Mouse (Mus musculus) heart, embryonic 15.5 days (tissue): ENCODE data around the gene Trmt2a. TPM values are rescaled to one million over a fixed set of nuclear protein-coding genes. Genes with fewer than 3 reads are reported as not detected.
A peak's percentile ranks its signal among the peaks of the same experiment; 100 is the strongest.
"Not testable (repeated sequence)": the region's sequence is repeated elsewhere in the genome, so short reads cannot be mapped to it uniquely, and the experiment has no call there.

ENCODE experiments used
- ATAC-seq: fragments of 200-750 bp; cut with Nextera tagmentation; replicated peaks from 2 replicates; pipeline ENCODE4 v1.8.0; 2017; ENCODE audit warnings: low read depth, moderate TSS enrichment; ENCODE audit not compliant: insufficient number of reproducible peaks, insufficient read depth, low FRiP score
- H3K27ac ChIP-seq: fragments of 300-500 bp; sonication (generic); 2 replicates; pipeline ENCODE4 v1.5.1; 2015; ENCODE audit warnings: mild to moderate bottlenecking, inconsistent platforms
- H3K27me3 ChIP-seq: fragments of 300-500 bp; sonication (generic); 2 replicates; pipeline ENCODE4 v1.6.1; 2015; ENCODE audit warnings: inconsistent platforms
- H3K36me3 ChIP-seq: fragments of 300-500 bp; sonication (generic); 2 replicates; pipeline ENCODE4 v1.6.1; 2015; ENCODE audit warnings: mild to moderate bottlenecking, inconsistent platforms
- H3K4me1 ChIP-seq: fragments of 300-500 bp; sonication (generic); replicated peaks from 2 replicates; pipeline ENCODE4 v1.6.1; 2015; ENCODE audit warnings: inconsistent platforms
- H3K4me2 ChIP-seq: fragments of 300-500 bp; sonication (generic); 2 replicates; pipeline ENCODE4 v1.6.1; 2015; ENCODE audit warnings: inconsistent platforms, mild to moderate bottlenecking, moderate library complexity
- H3K4me3 ChIP-seq: fragments of 300-500 bp; sonication (generic); 2 replicates; pipeline ENCODE4 v1.5.1; 2015; ENCODE audit warnings: mild to moderate bottlenecking, inconsistent platforms
- H3K9ac ChIP-seq: fragments of 300-500 bp; sonication (generic); 2 replicates; pipeline ENCODE4 v1.6.1; 2015; ENCODE audit warnings: mild to moderate bottlenecking, inconsistent platforms
- H3K9me3 ChIP-seq: fragments of 300-500 bp; sonication (generic); replicated peaks from 2 replicates; pipeline ENCODE4 v1.6.1; 2016; ENCODE audit warnings: inconsistent platforms
- WGBS: fragments of 180-500 bp; shearing (Covaris S2); methylation state at CpG from one replicate; pipeline ENCODE4 v1.1.7; 2015; ENCODE audit warnings: mixed read lengths; 5-methylcytosine and 5-hydroxymethylcytosine counted together
- polyA plus RNA-seq: library from polyadenylated mRNA; unstranded; fragments of >200 nt; fragmentation: Nextera tagmentation; extraction: Ambion mirVana; gene quantifications from 2 replicates; pipeline ENCODE4 v1.2.1, GENCODE M21; 2015

The Trmt2a gene
- polyA plus RNA-seq, 1 experiment from 2014 or later: 44.1 TPM

DNA sequence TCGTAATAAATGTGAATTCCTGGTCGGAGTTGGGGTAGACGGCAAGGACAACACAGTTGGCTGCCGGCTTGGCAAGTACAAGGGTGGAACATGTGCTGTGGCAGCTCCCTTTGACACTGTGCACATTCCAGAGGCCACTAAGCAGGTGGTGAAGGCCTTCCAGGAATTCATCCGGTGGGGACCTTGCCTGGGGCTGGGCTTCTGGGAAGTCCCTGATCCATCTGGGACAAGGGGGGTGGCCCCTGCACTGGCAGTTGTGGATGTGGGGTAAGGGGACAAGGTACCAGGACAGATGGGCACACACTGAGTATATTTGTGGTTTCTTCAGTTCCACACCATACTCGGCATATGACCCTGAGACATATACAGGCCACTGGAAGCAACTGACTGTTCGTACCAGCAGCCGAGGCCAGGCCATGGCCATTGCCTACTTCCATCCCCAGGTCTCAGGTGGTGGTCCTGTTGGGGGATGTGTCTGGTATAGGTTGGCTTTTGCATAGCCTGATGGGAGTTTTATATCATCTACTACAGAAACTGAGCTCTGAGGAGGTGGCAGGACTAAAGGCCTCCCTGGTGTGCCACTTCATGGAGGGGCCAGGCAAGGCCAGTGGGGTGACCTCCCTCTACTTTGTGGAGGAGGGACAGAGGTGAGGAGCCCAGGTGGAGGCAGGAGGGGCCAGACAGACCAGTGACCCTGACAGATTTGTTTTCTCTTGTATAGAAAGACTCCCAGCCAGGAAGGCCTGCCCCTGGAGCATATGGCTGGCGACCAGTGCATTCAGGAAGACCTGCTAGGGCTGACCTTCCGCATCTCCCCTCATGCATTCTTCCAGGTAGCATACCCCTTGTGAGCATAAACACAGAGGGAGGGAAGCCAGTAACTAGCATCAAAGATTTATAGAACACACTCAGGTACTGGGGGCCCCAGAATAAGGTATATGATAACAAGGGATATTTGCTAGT, 2.6 kb downstream of the Trmt2a start:
- Histone ChIP-seq H3K27ac (peak overlapping the region; percentile 13; the same call in 1 of the 2 replicates), H3K4me3 (no peak overlapping the region), H3K4me2 (peak overlapping the region; percentile 89), H3K9ac (peak overlapping the region; percentile 86; the same call in 1 of the 2 replicates), H3K27me3 (no peaks in the 10 kb centered on the region), H3K4me1 (peaks cover 34% of the 10 kb centered on the region), H3K36me3 (peaks cover 64% of the 10 kb centered on the region), H3K9me3 (no peaks in the 10 kb centered on the region)
- 54% methylated on average over 10 of the region's 10 CpGs for WGBS
- ATAC-seq: no peak

DNA sequence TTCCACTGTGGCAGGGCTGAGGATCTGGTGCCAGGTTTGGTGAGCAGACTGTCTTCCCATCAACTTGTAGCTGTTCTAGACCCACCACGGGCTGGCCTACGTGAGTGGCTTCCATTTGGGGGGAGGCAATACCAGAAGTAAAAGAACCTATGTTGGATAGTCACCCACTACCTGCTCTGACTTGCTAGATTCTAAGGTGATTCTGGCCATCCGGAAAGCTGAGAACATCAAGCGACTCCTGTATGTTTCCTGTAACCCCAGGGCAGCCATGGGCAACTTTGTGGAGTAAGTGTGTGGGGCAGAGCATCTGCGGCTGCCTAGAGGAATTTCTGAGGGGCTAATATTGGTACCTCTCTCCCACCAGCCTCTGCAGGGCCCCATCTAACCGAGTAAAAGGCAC, 4.3 kb downstream of the Trmt2a start:
- Histone ChIP-seq H3K4me1 (peaks cover 24% of the 10 kb centered on the region), H3K9ac (no peak overlapping the region), H3K27me3 (no peaks in the 10 kb centered on the region), H3K4me3 (no peak overlapping the region), H3K27ac (no peak overlapping the region), H3K4me2 (no peak overlapping the region), H3K36me3 (peaks cover 71% of the 10 kb centered on the region), H3K9me3 (no peaks in the 10 kb centered on the region)
- WGBS: 81% methylated on average over 6 of the region's 6 CpGs
- ATAC-seq: no peak

DNA sequence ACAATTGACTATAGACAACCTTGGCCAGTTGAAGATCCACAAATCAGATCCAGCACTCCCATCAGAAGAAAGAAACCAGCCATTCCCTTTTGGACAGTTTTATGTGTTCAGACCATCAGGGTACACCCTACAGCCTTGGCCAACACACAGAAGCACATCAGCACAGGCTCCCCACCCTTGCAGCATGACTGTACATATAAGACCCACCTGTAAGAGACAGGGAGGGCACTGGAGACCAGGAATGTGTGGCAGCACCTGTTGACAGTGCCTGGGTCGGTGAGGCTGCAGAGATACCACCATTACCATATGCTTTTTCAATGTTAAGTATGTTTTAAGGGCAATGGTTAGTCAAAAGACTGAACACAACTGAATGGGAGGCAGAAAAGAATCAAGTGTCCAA, 5.4 kb downstream of the Trmt2a start:
- no peak overlapping the region for H3K9ac ChIP-seq
- H3K4me2 ChIP-seq: no peak overlapping the region
- 80% methylated on average over 1 of the region's 1 CpGs for WGBS
- H3K27me3 ChIP-seq: no peaks in the 10 kb centered on the region
- H3K27ac ChIP-seq: no peak overlapping the region
- ATAC-seq: no peak
- peaks cover 24% of the 10 kb centered on the region for H3K4me1 ChIP-seq
- H3K4me3 ChIP-seq: no peak overlapping the region
- no peaks in the 10 kb centered on the region for H3K9me3 ChIP-seq
- H3K36me3 ChIP-seq: peaks cover 81% of the 10 kb centered on the region

DNA sequence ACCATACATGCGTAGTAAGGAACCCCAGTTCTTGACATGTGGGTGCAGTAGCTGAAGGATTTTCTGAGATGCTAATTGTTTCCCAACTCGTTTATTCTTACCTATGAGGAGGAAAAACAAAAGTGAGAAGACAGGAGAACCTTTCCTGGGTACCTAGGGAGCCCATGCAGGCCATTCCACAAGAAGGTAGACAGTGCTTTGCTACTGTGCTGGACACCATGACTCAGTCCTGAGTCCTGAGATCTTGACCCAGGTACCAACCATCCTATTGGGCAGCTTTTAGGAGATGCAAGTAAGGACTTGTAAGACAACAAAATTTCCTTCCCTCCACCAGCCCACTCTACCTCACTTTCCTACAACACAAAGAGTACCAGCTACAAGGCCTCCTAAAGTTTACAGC, 9.7 kb downstream of the Trmt2a start, which contains the start of gene Gm49776:
Gene Gm49776, minus strand, starts transcription at position 101 of the 400 bp plus-strand sequence.
- H3K4me1 ChIP-seq: no peaks in the 10 kb centered on the region
- no peak within 1 kb of the TSS for H3K4me3 ChIP-seq
- ATAC-seq: no peak
- H3K9ac ChIP-seq: no peak within 1 kb of the TSS
- no peak within 1 kb of the TSS for H3K4me2 ChIP-seq
- H3K36me3 ChIP-seq: peaks cover 93% of the 10 kb centered on the region
- no peak within 1 kb of the TSS for H3K27ac ChIP-seq
- WGBS: 90% methylated on average over 2 of the region's 2 CpGs
- H3K27me3 ChIP-seq: no peaks in the 10 kb centered on the region
- no peaks in the 10 kb centered on the region for H3K9me3 ChIP-seq

DNA sequence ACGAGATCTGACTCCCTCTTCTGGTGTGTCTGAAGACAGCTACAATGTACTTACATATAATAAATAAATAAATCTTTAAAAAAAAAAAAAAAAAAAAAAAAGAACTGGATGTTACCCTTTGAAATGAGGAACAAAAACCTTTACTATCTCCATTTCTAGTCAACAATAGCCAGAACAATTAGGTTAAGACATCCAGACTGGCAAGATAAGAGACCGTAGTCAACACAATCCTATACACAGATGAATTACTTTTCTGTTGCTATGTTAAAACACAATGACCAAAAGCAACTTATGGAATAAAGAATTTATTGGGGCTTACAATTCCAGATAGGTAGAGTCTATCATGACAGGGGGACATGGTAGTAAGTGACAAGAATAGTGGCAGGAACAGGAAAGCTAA, 16.5 kb downstream of the Trmt2a start:
- Histone ChIP-seq H3K4me3 (no peak overlapping the region), H3K27ac (no peak overlapping the region), H3K9me3 (no peaks in the 10 kb centered on the region), H3K27me3 (no peaks in the 10 kb centered on the region), H3K4me2 (no peak overlapping the region), H3K4me1 (no peaks in the 10 kb centered on the region), H3K36me3 (peaks cover 85% of the 10 kb centered on the region), H3K9ac (no peak overlapping the region)
- WGBS: 79% methylated on average over 2 of the region's 2 CpGs
- no peak for ATAC-seq

DNA sequence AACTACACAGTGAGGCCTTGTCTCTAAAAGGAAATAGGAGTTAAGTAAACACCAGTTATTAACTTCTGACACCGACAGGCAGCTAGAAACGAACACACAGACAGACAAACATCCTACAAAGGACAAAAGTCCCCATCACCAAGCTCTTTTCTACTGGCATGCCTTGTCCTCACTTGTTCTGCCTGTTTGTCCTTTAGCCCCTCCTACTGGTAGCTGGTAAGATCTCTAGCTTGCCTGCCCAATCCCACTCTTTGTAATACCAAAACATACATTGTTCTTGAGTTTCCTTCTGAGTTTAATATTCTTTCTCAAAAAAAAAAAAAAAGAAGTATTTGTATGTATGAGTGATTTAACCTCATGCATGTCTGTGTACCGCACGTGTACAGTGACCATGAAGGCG, 19.7 kb downstream of the Trmt2a start:
- Histone ChIP-seq H3K27me3 (no peaks in the 10 kb centered on the region), H3K4me2 (no peak overlapping the region), H3K4me3 (no peak overlapping the region), H3K36me3 (peaks cover 89% of the 10 kb centered on the region), H3K27ac (no peak overlapping the region), H3K9ac (no peak overlapping the region), H3K4me1 (no peaks in the 10 kb centered on the region), H3K9me3 (no peaks in the 10 kb centered on the region)
- ATAC-seq: no peak
- 87% methylated on average over 5 of the region's 5 CpGs for WGBS

DNA sequence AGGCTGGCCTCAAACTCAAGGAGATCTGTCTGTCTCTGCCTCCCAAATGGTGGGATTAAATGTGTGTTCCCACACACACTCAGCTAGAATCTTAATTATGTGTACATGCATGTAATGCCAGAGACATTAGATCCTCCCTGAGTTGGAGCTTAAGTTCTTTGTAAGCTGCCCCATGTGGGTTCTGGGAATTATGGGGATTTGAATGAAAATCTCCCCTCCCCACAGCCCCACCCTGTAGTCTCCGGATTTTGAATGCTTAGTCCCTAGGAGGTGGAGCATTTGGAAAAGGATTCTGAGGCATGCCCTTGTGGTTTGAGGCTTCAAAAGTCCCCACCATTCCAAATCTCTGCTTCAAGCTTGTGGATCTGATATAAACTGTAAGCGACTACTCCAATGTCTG, 26.7 kb downstream of the Trmt2a start:
- Histone ChIP-seq H3K9ac (no peak overlapping the region), H3K4me2 (no peak overlapping the region), H3K4me1 (no peaks in the 10 kb centered on the region), H3K27me3 (no peaks in the 10 kb centered on the region), H3K36me3 (peaks cover 92% of the 10 kb centered on the region), H3K4me3 (no peak overlapping the region), H3K27ac (no peak overlapping the region), H3K9me3 (no peaks in the 10 kb centered on the region)
- ATAC-seq: no peak
- 85% methylated on average over 2 of the region's 2 CpGs for WGBS

DNA sequence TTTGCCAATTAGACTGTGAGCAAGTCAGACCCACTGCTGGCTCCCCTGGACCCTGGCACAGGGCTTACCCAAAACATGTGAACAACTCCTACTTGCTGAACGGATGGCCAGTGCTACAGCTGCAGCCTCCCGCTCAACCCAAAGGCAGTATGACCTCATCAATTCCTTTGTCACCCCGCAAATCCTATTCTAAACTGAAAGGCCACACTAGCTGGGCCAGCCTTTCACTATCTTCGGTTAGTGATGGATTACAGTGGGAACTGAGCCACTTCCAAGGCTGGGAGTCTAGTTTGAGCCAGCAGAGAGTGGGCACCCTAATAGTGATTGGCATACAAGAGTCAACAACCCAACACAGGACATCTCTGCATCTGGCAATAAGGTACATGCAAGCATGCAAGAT, 39.7 kb downstream of the Trmt2a start:
- Histone ChIP-seq H3K36me3 (peaks cover 18% of the 10 kb centered on the region), H3K4me2 (peak overlapping the region; percentile 82), H3K9me3 (no peaks in the 10 kb centered on the region), H3K27ac (peak overlapping the region; percentile 95), H3K4me3 (peak overlapping the region; percentile 95), H3K9ac (peak overlapping the region; percentile 99), H3K4me1 (peaks cover 34% of the 10 kb centered on the region), H3K27me3 (no peaks in the 10 kb centered on the region)
- WGBS: 2% methylated on average over 4 of the region's 4 CpGs
- no peak for ATAC-seq

DNA sequence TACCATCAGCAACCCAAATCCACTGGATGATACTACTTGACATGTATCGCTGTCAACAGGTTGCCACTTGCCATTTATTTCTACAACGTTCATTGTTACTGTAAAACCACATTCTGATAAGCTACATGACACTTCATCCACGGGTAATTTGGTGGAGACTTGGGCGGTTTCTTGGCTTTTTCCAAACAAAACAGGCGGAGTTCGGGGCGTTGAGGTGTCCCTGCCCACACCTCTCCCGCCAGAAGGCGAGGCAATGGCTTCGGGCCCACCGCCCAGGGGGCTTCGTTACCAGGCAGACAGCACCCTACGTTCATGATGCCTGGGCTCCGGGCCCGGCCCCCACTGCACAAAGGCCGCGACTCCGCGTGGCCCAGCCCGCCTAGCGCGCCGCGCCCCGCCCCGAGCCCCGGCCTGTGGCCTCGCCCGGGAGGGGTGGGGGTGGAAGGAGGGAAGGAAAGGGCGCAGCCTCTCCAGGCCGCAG, 40.1 kb downstream of the Trmt2a start:
- peaks cover 34% of the 10 kb centered on the region for H3K4me1 ChIP-seq
- WGBS: 0% methylated on average over 23 of the region's 31 CpGs
- H3K9me3 ChIP-seq: no peaks in the 10 kb centered on the region
- peak overlapping the region; percentile 82 for H3K4me2 ChIP-seq
- H3K27ac ChIP-seq: peak overlapping the region; percentile 95
- peak; percentile 88 for ATAC-seq
- peak overlapping the region; percentile 99 for H3K9ac ChIP-seq
- peaks cover 13% of the 10 kb centered on the region for H3K36me3 ChIP-seq
- H3K27me3 ChIP-seq: no peaks in the 10 kb centered on the region
- H3K4me3 ChIP-seq: peak overlapping the region; percentile 95

DNA sequence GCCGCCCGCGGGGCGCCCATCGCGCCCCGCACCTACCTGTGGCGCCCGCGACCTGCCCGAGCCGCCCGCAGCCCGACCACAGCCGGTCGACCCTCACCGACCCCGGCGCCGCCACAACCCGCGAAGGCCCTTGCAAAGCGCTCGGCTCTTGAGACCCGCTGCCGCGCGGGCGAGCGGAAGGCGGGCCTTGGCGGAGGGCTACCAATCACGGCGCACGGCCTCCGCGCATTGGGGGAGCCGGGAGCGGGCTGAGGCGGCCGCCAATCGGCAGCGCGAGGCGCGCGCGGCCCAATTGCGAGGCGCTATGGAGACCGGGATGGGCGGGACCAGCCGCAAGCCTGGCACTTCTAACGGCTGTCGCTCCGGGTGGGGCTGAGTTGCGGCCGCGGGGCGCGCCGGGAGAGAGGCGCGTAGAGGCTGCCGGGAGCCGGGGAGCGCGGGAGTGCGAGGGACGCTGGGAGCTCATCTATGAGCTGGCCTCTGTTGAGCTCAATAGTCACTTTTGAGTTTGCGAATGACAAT, 40.6 kb downstream of the Trmt2a start, which contains the start of gene Dgcr8:
Gene Dgcr8, minus strand, starts transcription at position 180 of the 522 bp plus-strand sequence.
- Histone ChIP-seq H3K4me1 (peaks cover 34% of the 10 kb centered on the region), H3K27me3 (no peaks in the 10 kb centered on the region), H3K36me3 (peaks cover 8% of the 10 kb centered on the region), H3K4me3 (peak within 1 kb of the TSS; percentile 95), H3K9me3 (no peaks in the 10 kb centered on the region), H3K27ac (peak within 1 kb of the TSS; percentile 95), H3K9ac (peak within 1 kb of the TSS; percentile 99), H3K4me2 (peak within 1 kb of the TSS; percentile 82)
- WGBS: under 1% methylated on average over 64 of the region's 71 CpGs
- ATAC-seq: peak; percentile 99

DNA sequence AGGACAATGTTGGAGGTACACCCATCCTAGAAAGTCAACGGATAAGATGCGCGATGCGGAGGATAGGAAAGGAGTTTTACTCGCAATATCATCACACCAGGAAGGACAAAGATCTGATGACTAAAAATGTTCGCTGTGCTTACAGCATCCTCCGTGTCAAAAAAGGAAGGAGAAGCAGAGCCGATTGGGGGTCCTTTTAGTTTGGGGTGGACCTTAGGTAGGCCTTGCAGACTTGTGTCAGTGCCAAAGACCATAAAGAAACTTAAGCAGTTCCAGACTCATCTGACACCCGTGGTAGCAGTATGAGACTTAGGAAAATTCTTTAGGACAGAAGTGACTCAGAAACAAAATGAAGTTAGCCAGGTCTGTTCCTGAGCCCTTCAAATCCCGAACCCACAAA, 41.1 kb downstream of the Trmt2a start:
- peak overlapping the region; percentile 36; the same call in 1 of the 2 replicates for H3K9ac ChIP-seq
- peak overlapping the region; percentile 62 for H3K27ac ChIP-seq
- H3K4me3 ChIP-seq: peak overlapping the region; percentile 95
- not testable (repeated sequence) for H3K36me3 ChIP-seq, ATAC-seq, H3K9me3 ChIP-seq, H3K27me3 ChIP-seq
- WGBS: 3% methylated on average over 10 of the region's 10 CpGs
- peaks cover 34% of the 10 kb centered on the region for H3K4me1 ChIP-seq
- peak overlapping the region; percentile 55 for H3K4me2 ChIP-seq
